Mouse (Mus musculus): ENCODE results near the gene Slc37a3.

The Slc37a3 gene

DNA sequence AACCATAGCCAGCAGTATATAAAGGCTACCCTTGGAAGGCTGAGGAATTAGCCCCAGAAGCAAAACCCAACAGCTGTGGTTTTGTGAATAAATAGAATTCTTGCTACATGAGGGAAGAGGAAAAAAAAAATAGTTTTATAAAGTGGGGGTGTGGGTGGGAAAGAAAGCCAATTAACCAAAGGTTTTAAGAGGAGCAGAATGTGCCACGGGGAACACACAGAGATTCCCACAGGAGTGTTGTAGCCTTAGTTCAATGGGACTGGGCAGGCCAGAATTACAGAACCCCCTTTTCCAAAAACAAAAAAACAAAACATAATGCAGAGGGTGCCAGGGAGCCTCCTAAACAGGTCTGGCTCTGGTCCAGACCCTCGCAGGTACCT is 58.9 kb downstream of the Slc37a3 start:
- no peak for DNase-seq (ENCODE audit: low spot score)

GRCm38 (mm10) chr6:39317854-39318630 is 59.4 kb downstream of the Slc37a3 start:
- no peak for DNase-seq (ENCODE audit: low spot score)

DNA sequence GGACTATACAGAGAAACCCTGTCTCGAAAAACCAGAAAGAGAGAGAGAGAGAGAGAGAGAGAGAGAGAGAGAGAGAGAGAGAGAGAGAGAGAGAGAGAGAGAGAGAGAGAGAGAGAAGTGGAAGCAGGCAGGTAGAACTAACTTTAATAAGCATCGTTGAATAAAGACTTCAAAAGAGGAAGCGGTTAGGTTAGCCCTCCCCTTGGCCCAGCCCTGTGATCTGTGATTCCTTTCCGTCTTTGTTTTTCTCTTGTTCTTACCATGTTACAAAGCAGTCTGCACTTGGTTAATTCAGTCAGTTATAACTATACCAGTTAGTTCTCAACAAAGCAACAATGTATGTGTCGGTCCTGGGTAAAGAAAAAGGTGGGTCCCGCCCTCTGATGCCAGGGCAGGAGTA is 61.4 kb downstream of the Slc37a3 start:
- DNase-seq (ENCODE audit: low spot score): no peak

DNA sequence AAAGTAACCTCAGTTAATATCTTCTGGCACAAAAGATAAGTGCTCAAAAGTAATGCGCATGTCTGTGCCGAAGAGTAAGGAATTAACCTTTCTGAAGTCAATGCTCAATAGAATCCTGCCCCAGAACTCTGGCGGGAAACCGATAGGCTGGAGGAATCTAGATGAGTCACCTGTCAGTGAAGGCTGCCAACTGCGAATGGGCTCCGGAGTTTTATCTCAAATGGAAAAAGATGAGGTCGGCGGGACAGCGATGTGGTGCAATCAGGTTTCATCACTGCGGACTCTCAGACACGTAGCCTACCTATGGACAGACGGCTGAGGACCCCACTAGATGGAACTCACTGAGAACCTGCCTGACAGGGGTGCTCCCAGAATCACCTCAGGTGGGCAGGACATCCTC is 63.0 kb downstream of the Slc37a3 start:
- no peak for DNase-seq (ENCODE audit: low spot score)

- no peak for DNase-seq (ENCODE audit: low spot score)
These were observed 65.7 kb downstream of the Slc37a3 start for GRCm38 (mm10) chr6:39311786-39312185.

DNA sequence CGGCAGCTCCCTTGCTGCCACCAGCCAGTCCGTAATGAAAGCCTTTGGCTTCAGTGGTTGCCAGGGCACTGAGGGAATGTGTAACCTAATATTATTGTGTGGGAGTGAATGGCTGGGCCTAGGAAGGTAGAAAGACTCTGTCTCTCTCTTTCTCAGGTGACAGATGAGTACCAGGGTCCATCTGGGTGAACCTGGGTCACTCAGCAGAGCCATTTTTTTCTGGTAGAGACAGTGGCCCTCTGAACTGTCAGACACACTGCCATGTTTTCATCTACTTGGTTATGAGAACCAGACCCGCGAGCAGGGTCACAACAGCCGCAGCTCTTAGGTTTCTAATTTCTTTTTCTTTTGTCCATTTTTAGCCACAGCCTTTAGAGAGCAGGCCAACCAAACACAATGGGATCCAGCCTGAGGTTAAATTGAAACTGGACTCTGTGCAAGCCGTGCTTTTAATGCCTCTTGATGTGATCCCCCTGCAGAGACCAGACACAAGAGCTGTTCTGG is 73.1 kb downstream of the Slc37a3 start:
- no peak for DNase-seq (ENCODE audit: low spot score)

- no peak for DNase-seq (ENCODE audit: low spot score)
These were observed 76.0 kb downstream of the Slc37a3 start for GRCm38 (mm10) chr6:39301484-39301883.

- DNase-seq (ENCODE audit: low spot score): no peak
These were observed 80.4 kb downstream of the Slc37a3 start for GRCm38 (mm10) chr6:39297079-39297478.

GRCm38 (mm10) chr6:39296474-39296873 is 81.0 kb downstream of the Slc37a3 start:
- no peak for DNase-seq (ENCODE audit: low spot score)

GRCm38 (mm10) chr6:39295727-39296411 is 81.6 kb downstream of the Slc37a3 start:
- DNase-seq (ENCODE audit: low spot score): no peak

- DNase-seq (ENCODE audit: low spot score): no peak
These were observed 87.8 kb downstream of the Slc37a3 start for GRCm38 (mm10) chr6:39289721-39290120.

GRCm38 (mm10) chr6:39287782-39288181 is 89.7 kb downstream of the Slc37a3 start:
- no peak for DNase-seq (ENCODE audit: low spot score)

DNA sequence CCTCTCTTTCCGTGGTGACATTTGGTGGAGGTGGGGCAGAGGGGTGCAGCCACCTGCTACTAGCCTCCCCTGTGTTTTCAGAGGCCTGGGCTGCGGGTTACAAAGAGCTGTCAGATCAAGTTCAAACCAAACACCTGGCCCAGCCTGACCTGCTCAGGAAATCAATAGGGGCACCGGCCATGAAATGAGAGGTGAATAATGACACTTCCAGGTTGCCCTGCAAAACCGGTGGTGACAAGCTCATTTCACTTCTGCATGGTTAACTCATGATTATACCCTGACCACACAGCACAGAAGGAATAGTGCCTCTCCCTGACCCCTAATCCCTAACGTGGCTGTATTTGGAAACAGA is 90.8 kb downstream of the Slc37a3 start:
- DNase-seq (ENCODE audit: low spot score): no peak

GRCm38 (mm10) chr6:39286053-39286731 is 91.3 kb downstream of the Slc37a3 start:
- DNase-seq (ENCODE audit: low spot score): no peak

- DNase-seq (ENCODE audit: low spot score): no peak
These were observed 92.6 kb downstream of the Slc37a3 start for GRCm38 (mm10) chr6:39284836-39285235.
